Mouse (Mus musculus): ENCODE results near the gene Desi1. TPM values are rescaled to one million over a fixed set of nuclear protein-coding genes. Genes with fewer than 3 reads are reported as not detected.
"Not testable (repeated sequence)": the region's sequence is repeated elsewhere in the genome, so short reads cannot be mapped to it uniquely, and the experiment has no call there.

Gene Desi1
- polyA plus RNA-seq, 1 experiment: 53.6 TPM

DNA sequence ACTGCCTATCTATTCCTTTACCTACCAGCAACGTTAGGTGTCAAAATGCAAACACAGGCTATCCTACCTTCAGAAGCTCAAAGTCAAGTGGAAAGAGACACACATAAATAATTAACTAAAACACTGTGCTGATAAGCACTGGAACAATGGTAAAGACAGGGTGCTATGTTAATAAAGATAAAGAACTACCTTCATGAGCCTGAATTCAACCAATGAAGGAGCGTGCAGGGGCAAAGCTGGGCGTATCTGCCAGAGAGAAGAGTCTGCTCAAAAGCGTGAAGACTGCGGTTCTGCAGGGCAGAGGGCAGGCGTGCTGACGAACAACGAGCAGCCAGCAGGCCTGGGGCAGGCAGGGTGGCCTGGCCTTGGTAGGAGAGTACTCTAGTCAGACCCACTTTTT, 29.4 kb downstream of the Desi1 start:
- H3K27me3 ChIP-seq (replicated peaks): no peaks in the 10 kb centered on the region
- H3K4me3 ChIP-seq (replicated peaks): no peak overlapping the region
- peaks cover 83% of the 10 kb centered on the region for H3K36me3 ChIP-seq (replicated peaks; ENCODE audit: low read length)
- H3K9me3 ChIP-seq: no peaks in the 10 kb centered on the region
- H3K4me1 ChIP-seq: peaks cover 35% of the 10 kb centered on the region
- TF ChIP-seq GATA1 (IDR thresholded peaks at IDR 0.05; ENCODE audit: borderline replicate concordance, low read length) (no peak), FLI1 (IDR thresholded peaks at IDR 0.05; ENCODE audit: low read length) (no peak)

- peaks cover 29% of the 10 kb centered on the region for H3K4me1 ChIP-seq
- H3K4me3 ChIP-seq (replicated peaks): no peak overlapping the region
- no peaks in the 10 kb centered on the region for H3K27me3 ChIP-seq (replicated peaks)
- TF ChIP-seq GATA1 (IDR thresholded peaks at IDR 0.05; ENCODE audit: borderline replicate concordance, low read length) (no peak), FLI1 (IDR thresholded peaks at IDR 0.05; ENCODE audit: low read length) (no peak)
- H3K9me3 ChIP-seq: no peaks in the 10 kb centered on the region
- peaks cover 75% of the 10 kb centered on the region for H3K36me3 ChIP-seq (replicated peaks; ENCODE audit: low read length)
Measured at GRCm38 (mm10) chr15:81993992-81994391, 39.7 kb downstream of the Desi1 start.

GRCm38 (mm10) chr15:81990549-81990948, 43.1 kb downstream of the Desi1 start:
- TF ChIP-seq GATA1 (IDR thresholded peaks at IDR 0.05; ENCODE audit: borderline replicate concordance, low read length): no peak
- TF ChIP-seq FLI1 (IDR thresholded peaks at IDR 0.05; ENCODE audit: low read length): no peak
- H3K4me1 ChIP-seq: peaks cover 12% of the 10 kb centered on the region
- no peak overlapping the region for H3K4me3 ChIP-seq (replicated peaks)

GRCm38 (mm10) chr15:81989371-81990062, 44.1 kb downstream of the Desi1 start:
- peaks cover 31% of the 10 kb centered on the region for H3K36me3 ChIP-seq (replicated peaks; ENCODE audit: low read length)
- peak overlapping the region; percentile 51 for H3K4me3 ChIP-seq (replicated peaks)
- TF ChIP-seq GATA1 (IDR thresholded peaks at IDR 0.05; ENCODE audit: borderline replicate concordance, low read length) (no peak), FLI1 (IDR thresholded peaks at IDR 0.05; ENCODE audit: low read length) (no peak)
- H3K9me3 ChIP-seq: no peaks in the 10 kb centered on the region
- H3K4me1 ChIP-seq: peaks cover 12% of the 10 kb centered on the region
- H3K27me3 ChIP-seq (replicated peaks): peaks cover 3% of the 10 kb centered on the region

More at GRCm38 (mm10) chr15:81990549-81990948, 43.1 kb downstream of the Desi1 start:
- H3K9me3 ChIP-seq: no peaks in the 10 kb centered on the region
- H3K27me3 ChIP-seq (replicated peaks): peaks cover 3% of the 10 kb centered on the region
- peaks cover 41% of the 10 kb centered on the region for H3K36me3 ChIP-seq (replicated peaks; ENCODE audit: low read length)

- TF ChIP-seq FLI1 (IDR thresholded peaks at IDR 0.05; ENCODE audit: low read length) (no peak), GATA1 (IDR thresholded peaks at IDR 0.05; ENCODE audit: borderline replicate concordance, low read length) (no peak)
- Histone ChIP-seq H3K27me3 (replicated peaks) (peaks cover 3% of the 10 kb centered on the region), H3K4me1 (peaks cover 12% of the 10 kb centered on the region), H3K36me3 (replicated peaks; ENCODE audit: low read length) (peaks cover 12% of the 10 kb centered on the region), H3K9me3 (no peaks in the 10 kb centered on the region), H3K4me3 (replicated peaks) (no peak within 1 kb of the TSS)
Measured at GRCm38 (mm10) chr15:81987646-81988045, 46.0 kb downstream of the Desi1 start, which contains the start of gene Xrcc6. Gene Xrcc6, plus strand, starts transcription at chr15:81987835.

GRCm38 (mm10) chr15:81985267-81986161, 48.1 kb downstream of the Desi1 start:
- Histone ChIP-seq H3K36me3 (replicated peaks; ENCODE audit: low read length) (no peaks in the 10 kb centered on the region), H3K27me3 (replicated peaks) (peaks cover 3% of the 10 kb centered on the region), H3K4me3 (replicated peaks) (no peak overlapping the region), H3K4me1 (peaks cover 9% of the 10 kb centered on the region), H3K9me3 (no peaks in the 10 kb centered on the region)
- TF ChIP-seq GATA1 (IDR thresholded peaks at IDR 0.05; ENCODE audit: borderline replicate concordance, low read length) (no peak), FLI1 (IDR thresholded peaks at IDR 0.05; ENCODE audit: low read length) (no peak)

DNA sequence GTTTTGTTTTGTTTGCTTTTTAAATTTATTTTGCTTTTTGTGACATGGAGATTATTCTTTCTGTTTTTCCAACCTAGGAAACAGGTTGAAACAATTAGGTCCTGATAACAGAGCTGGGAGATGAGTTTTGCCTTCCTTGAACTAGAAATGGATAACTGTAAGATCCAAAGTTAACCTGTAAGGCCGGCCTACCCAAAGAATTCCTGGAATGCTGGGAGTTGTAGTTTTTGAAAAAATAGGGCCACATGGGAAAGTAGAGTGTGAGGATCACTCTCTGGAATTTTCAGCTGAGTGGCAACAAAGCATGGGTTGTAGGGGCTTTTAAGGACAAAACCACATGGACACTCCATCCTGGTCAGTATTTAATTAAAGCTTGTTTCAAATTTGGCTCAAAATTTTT, 51.5 kb downstream of the Desi1 start:
- peaks cover 3% of the 10 kb centered on the region for H3K27me3 ChIP-seq (replicated peaks)
- no peak for TF ChIP-seq GATA1 (IDR thresholded peaks at IDR 0.05; ENCODE audit: borderline replicate concordance, low read length)
- no peak for TF ChIP-seq FLI1 (IDR thresholded peaks at IDR 0.05; ENCODE audit: low read length)
- no peaks in the 10 kb centered on the region for H3K36me3 ChIP-seq (replicated peaks; ENCODE audit: low read length)
- no peaks in the 10 kb centered on the region for H3K4me1 ChIP-seq
- no peaks in the 10 kb centered on the region for H3K9me3 ChIP-seq
- no peak overlapping the region for H3K4me3 ChIP-seq (replicated peaks)

DNA sequence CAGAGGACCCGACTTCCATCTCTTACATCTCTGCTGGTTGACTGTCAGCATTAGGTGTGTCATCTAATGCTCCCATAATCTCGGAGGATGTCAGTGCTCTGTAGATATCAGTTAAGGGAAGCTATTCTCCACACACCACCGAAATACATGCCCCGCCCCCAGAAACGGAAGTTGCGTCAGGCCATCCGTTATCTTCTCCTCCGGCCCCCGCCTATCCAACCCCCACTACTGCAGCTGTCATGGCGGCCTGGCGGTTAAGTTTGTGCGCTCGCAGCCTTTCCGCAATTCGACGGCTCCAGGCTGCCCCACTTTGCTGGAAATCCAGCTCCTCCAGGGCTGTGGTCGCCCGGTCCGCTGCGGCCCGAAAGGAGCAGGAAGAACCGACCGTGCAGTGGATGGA, 53.3 kb downstream of the Desi1 start, which contains the start of gene 1700029P11Rik:
Gene 1700029P11Rik, plus strand, starts transcription at position 220 of the 400 bp plus-strand sequence.
- TF ChIP-seq FLI1 (IDR thresholded peaks at IDR 0.05; ENCODE audit: low read length) (no peak), GATA1 (IDR thresholded peaks at IDR 0.05; ENCODE audit: borderline replicate concordance, low read length) (no peak)
- Histone ChIP-seq H3K4me1 (no peaks in the 10 kb centered on the region), H3K4me3 (replicated peaks) (no peak within 1 kb of the TSS), H3K27me3 (replicated peaks) (peaks cover 1% of the 10 kb centered on the region), H3K9me3 (no peaks in the 10 kb centered on the region), H3K36me3 (replicated peaks; ENCODE audit: low read length) (no peaks in the 10 kb centered on the region)

GRCm38 (mm10) chr15:81975156-81975555, 58.5 kb downstream of the Desi1 start:
- not testable (repeated sequence) for H3K27me3 ChIP-seq (replicated peaks); H3K4me3 ChIP-seq (replicated peaks); H3K9me3 ChIP-seq; H3K4me1 ChIP-seq; H3K36me3 ChIP-seq (replicated peaks; ENCODE audit: low read length)

- H3K27me3 ChIP-seq (replicated peaks); H3K9me3 ChIP-seq; H3K4me3 ChIP-seq (replicated peaks); H3K36me3 ChIP-seq (replicated peaks; ENCODE audit: low read length): not testable (repeated sequence)
- peaks cover 15% of the 10 kb centered on the region for H3K4me1 ChIP-seq
Measured at GRCm38 (mm10) chr15:81970498-81970897, 63.2 kb downstream of the Desi1 start.

DNA sequence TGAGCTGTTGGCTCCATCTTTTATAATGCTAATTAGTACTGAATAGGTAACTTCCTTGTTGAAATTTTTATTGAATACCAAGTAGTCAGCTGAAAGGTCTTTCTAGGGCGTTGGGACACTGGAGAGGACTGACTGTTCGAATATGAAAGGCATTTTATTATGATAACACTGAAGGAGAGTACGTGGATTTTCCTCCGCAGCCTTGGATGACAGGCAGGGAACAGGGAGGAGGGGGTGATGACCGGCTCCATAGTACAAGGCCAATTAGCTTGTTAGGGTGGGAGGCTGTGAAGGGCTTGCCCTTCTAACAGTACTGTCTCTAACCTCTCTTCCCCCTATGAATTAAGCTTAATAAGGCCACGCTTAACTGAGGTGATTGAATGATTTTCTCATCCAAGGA, 64.0 kb downstream of the Desi1 start:
- not testable (repeated sequence) for H3K36me3 ChIP-seq (replicated peaks; ENCODE audit: low read length); H3K27me3 ChIP-seq (replicated peaks); H3K9me3 ChIP-seq; H3K4me3 ChIP-seq (replicated peaks)
- H3K4me1 ChIP-seq: peaks cover 20% of the 10 kb centered on the region
